Mouse (Mus musculus) spleen, adult 2 months (tissue): ENCODE measurements at regions not wholly inside any gene's neighbourhood (a gene's known extent, or its start where the extent isn't known, plus 50 kb on each side); places are given as distances from the start of the nearest gene placed in this dataset.

ENCODE experiments used
- DNase-seq, 2 experiments: peaks; one replicate each; pipeline versions ENCODE4 v3.0.0 to v3.0.0-alpha.2; 2012 to 2021; ENCODE audit warnings: low spot score in 2 of 2, low read depth in 1 of 2
- H3K27ac ChIP-seq: fragments of 200-500 bp; 2 replicates; pipeline ENCODE4 v1.5.1; 2012; ENCODE audit warnings: low read length, inconsistent platforms; ENCODE audit not compliant: insufficient read depth
- H3K27me3 ChIP-seq: fragments of 200-500 bp; 2 replicates; pipeline ENCODE4 v1.6.1; 2012; ENCODE audit warnings: mild to moderate bottlenecking, moderate library complexity, low read length, inconsistent platforms; ENCODE audit not compliant: control insufficient read depth, insufficient read depth
- H3K36me3 ChIP-seq: fragments of 200-500 bp; 2 replicates; pipeline ENCODE4 v1.6.1; 2012; ENCODE audit warnings: mild to moderate bottlenecking, low read length, inconsistent platforms; ENCODE audit not compliant: control insufficient read depth, insufficient read depth
- H3K4me1 ChIP-seq: fragments of 200-500 bp; 2 replicates; pipeline ENCODE4 v1.6.1; 2011; ENCODE audit warnings: inconsistent platforms; ENCODE audit not compliant: control insufficient read depth, insufficient read depth, insufficient read length
- H3K4me3 ChIP-seq: fragments of 200-500 bp; 2 replicates; pipeline ENCODE4 v1.5.1; 2011; ENCODE audit warnings: mild to moderate bottlenecking, inconsistent platforms; ENCODE audit not compliant: insufficient read depth, insufficient read length; ENCODE audit errors: extremely low read depth
- CTCF ChIP-seq: fragments of 200-500 bp; IDR thresholded peaks from 2 replicates; pipeline ENCODE4 v1.5.1; 2011; ENCODE audit warnings: mild to moderate bottlenecking, inconsistent platforms; ENCODE audit not compliant: insufficient read depth, insufficient read length, insufficient replicate concordance; ENCODE audit errors: extremely low read depth
- POLR2A ChIP-seq: fragments of 200-500 bp; IDR thresholded peaks from 2 replicates; pipeline ENCODE4 v1.6.1; 2011; ENCODE audit warnings: low read depth, low read length, inconsistent platforms
- WGBS: fragments of 180-500 bp; shearing (Covaris S2); methylation state at CpG from one replicate; pipeline ENCODE4 v1.1.7; 2018; 5-methylcytosine and 5-hydroxymethylcytosine counted together

DNA sequence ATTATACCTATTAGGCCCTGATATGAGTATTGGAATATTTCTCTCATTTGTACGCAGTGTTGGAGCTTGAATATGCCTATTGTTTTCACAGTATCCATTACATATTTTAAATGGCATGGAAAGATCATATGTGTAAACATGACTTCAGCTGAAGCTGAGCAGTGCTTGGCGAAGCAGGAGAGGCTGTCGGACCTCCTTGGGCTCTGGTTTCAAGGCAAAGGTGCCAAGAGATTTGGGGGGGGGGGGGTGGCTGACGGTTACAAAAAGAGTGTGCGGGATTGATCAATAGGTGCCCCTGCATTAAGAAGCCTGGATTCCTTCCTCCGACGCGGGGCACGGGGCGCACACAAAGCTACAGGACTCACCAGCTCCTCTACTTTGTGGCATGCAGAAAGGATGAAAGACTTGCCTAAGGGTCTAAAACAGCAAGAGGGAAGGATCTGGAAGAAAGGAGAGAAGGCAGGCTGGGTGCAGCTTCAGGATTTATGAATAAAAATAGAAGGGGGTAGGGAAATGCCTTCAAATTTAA, 2381.9 kb upstream of the Gm7489 start:
- DNase-seq: no peak
- H3K36me3 ChIP-seq: no peaks in the 10 kb centered on the region
- no peaks in the 10 kb centered on the region for H3K27me3 ChIP-seq
- WGBS: 85% methylated on average over 10 of the region's 10 CpGs
- no peak for TF ChIP-seq CTCF
- no peak for TF ChIP-seq POLR2A
- no peaks in the 10 kb centered on the region for H3K4me1 ChIP-seq
- H3K4me3 ChIP-seq: no peak overlapping the region
- H3K27ac ChIP-seq: no peak overlapping the region

DNA sequence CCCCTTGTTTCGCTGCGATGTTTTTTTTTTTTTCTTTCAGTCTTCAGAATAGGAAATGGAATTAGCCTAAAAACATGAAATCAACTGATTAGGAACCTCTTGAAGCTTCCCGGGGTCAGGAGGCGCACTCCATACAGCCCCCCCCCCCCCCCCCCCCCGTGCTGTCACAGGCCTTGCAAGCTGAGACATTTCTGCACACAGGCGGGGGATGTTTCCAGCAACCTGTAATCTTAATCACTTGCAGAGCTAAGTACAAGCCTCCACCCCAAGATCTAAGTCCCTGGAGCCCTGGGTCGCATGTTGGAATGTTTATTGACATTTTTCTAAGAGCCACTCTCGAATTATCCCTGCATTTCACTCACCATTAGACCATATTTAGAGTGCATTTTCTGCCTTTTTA, 2381.4 kb upstream of the Gm7489 start:
- Histone ChIP-seq H3K4me1 (no peaks in the 10 kb centered on the region), H3K36me3 (no peaks in the 10 kb centered on the region), H3K27me3 (no peaks in the 10 kb centered on the region), H3K27ac (no peak overlapping the region), H3K4me3 (no peak overlapping the region)
- 73% methylated on average over 8 of the region's 8 CpGs for WGBS
- DNase-seq: no peak
- no peak for TF ChIP-seq POLR2A
- no peak for TF ChIP-seq CTCF

- H3K4me1 ChIP-seq: no peaks in the 10 kb centered on the region
- no peaks in the 10 kb centered on the region for H3K27me3 ChIP-seq
- no peak for DNase-seq
- no peaks in the 10 kb centered on the region for H3K36me3 ChIP-seq
- H3K27ac ChIP-seq: no peak overlapping the region
- H3K4me3 ChIP-seq: no peak overlapping the region
- TF ChIP-seq CTCF (no peak), POLR2A (no peak)
- 93% methylated on average over 11 of the region's 11 CpGs for WGBS
Observed at GRCm38 (mm10) chr15:51504016-51504760, 2380.5 kb upstream of the Gm7489 start.

- TF ChIP-seq POLR2A (no peak), CTCF (no peak)
- WGBS: 85% methylated on average over 5 of the region's 5 CpGs
- Histone ChIP-seq H3K27me3 (no peaks in the 10 kb centered on the region), H3K4me1 (no peaks in the 10 kb centered on the region), H3K27ac (no peak overlapping the region), H3K4me3 (no peak overlapping the region), H3K36me3 (no peaks in the 10 kb centered on the region)
- no peak for DNase-seq
Observed at GRCm38 (mm10) chr15:51504789-51505188, 2379.9 kb upstream of the Gm7489 start.

- WGBS: 83% methylated on average over 2 of the region's 2 CpGs
- H3K27me3 ChIP-seq: no peaks in the 10 kb centered on the region
Observed at GRCm38 (mm10) chr15:51507126-51507525, 2377.6 kb upstream of the Gm7489 start.

GRCm38 (mm10) chr15:51511319-51511718, 2373.4 kb upstream of the Gm7489 start:
- no peak for DNase-seq
- WGBS: 70% methylated on average over 5 of the region's 5 CpGs
- Histone ChIP-seq H3K4me1 (no peaks in the 10 kb centered on the region), H3K4me3 (no peak overlapping the region), H3K27me3 (no peaks in the 10 kb centered on the region), H3K36me3 (no peaks in the 10 kb centered on the region), H3K27ac (no peak overlapping the region)
- TF ChIP-seq POLR2A: no peak
- no peak for TF ChIP-seq CTCF

More at GRCm38 (mm10) chr15:51507126-51507525, 2377.6 kb upstream of the Gm7489 start:
- TF ChIP-seq POLR2A (no peak), CTCF (no peak)
- no peaks in the 10 kb centered on the region for H3K4me1 ChIP-seq
- H3K27ac ChIP-seq: no peak overlapping the region
- DNase-seq: no peak
- H3K4me3 ChIP-seq: no peak overlapping the region
- no peaks in the 10 kb centered on the region for H3K36me3 ChIP-seq

- no peaks in the 10 kb centered on the region for H3K27me3 ChIP-seq
- 83% methylated on average over 5 of the region's 5 CpGs for WGBS
- H3K4me3 ChIP-seq: no peak overlapping the region
- no peaks in the 10 kb centered on the region for H3K4me1 ChIP-seq
- H3K27ac ChIP-seq: no peak overlapping the region
- no peaks in the 10 kb centered on the region for H3K36me3 ChIP-seq
- DNase-seq: no peak
- TF ChIP-seq CTCF: no peak
- no peak for TF ChIP-seq POLR2A
Observed at GRCm38 (mm10) chr15:51536317-51536716, 2348.4 kb upstream of the Gm7489 start.
